Mouse (Mus musculus) small intestine, adult 2 months (tissue): ENCODE data around the gene Olfr1348. TPM values are rescaled to one million over a fixed set of nuclear protein-coding genes. Genes with fewer than 3 reads are reported as not detected.
"Not testable (repeated sequence)": the region's sequence is repeated elsewhere in the genome, so short reads cannot be mapped to it uniquely, and the experiment has no call there.

Experiments
- H3K27ac ChIP-seq: fragments of 200-500 bp; 2 replicates; pipeline ENCODE4 v1.5.1; 2012; ENCODE audit warnings: low read depth, low read length, control low read depth, inconsistent platforms; ENCODE audit not compliant: insufficient read depth
- H3K27me3 ChIP-seq: fragments of 200-500 bp; 2 replicates; pipeline ENCODE4 v1.6.1; 2012; ENCODE audit warnings: mild to moderate bottlenecking, moderate library complexity, low read length, inconsistent platforms; ENCODE audit not compliant: control insufficient read depth, insufficient read depth
- H3K36me3 ChIP-seq: fragments of 200-500 bp; 2 replicates; pipeline ENCODE4 v1.6.1; 2012; ENCODE audit warnings: mild to moderate bottlenecking, low read length, control low read depth, inconsistent platforms; ENCODE audit not compliant: control insufficient read depth, insufficient read depth
- H3K4me1 ChIP-seq: fragments of 200-500 bp; 2 replicates; pipeline ENCODE4 v1.6.1; 2012; ENCODE audit warnings: low read length, inconsistent platforms, mixed read lengths; ENCODE audit not compliant: control insufficient read depth, insufficient read depth, insufficient read length
- H3K4me3 ChIP-seq: fragments of 200-500 bp; 2 replicates; pipeline ENCODE4 v1.5.1; 2012; ENCODE audit warnings: low read depth, mild to moderate bottlenecking, control low read depth, inconsistent platforms, low read length, moderate library complexity
- CTCF ChIP-seq: fragments of 200-500 bp; IDR thresholded peaks from 2 replicates; pipeline ENCODE4 v1.5.1; 2012; ENCODE audit warnings: low read depth, mild to moderate bottlenecking, control low read depth, inconsistent platforms, low read length, moderate library complexity, mixed read lengths; ENCODE audit not compliant: insufficient replicate concordance, insufficient read length; ENCODE audit errors: extremely low read depth
- POLR2A ChIP-seq: fragments of 200-500 bp; IDR thresholded peaks from 2 replicates; pipeline ENCODE4 v1.6.1; 2012; ENCODE audit warnings: low read depth, mild to moderate bottlenecking, control low read depth, inconsistent platforms, low read length, moderate library complexity
- WGBS: fragments of 180-500 bp; shearing (Covaris S2); methylation state at CpG from one replicate; pipeline ENCODE4 v1.1.7; 2018; 5-methylcytosine and 5-hydroxymethylcytosine counted together
- polyA plus RNA-seq: library from polyadenylated mRNA; depleted of rRNA; stranded (reverse); fragments of >200 nt; gene quantifications from 2 replicates; pipeline ENCODE4 v1.2.3, GENCODE M21; 2012; rRNA removed

Olfr1348 gene
- polyA plus RNA-seq, result not detected in 2 replicates

DNA sequence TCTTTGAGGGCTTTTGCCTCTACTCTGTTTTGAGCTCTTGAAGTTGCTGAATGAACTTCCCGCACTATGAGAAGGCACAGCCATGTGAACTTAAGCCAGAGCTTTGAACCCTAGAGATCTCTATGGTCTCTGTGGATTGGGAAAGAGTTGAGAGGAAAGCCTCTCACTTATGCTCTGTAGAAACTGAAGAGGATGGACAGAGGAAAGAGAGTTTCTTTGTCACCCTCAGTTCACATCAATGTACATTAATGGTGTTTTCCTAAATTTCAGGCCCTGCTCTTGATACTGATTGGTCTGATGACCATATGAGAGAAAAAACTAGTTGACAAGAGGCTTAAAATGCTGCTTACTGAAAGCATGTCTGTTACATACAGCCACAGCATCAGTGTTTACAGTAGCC, at the start of gene Olfr1348:
Olfr1348 (minus strand) TSS at position 101 of the 400 bp plus-strand sequence.
- Histone ChIP-seq H3K27me3 (no peaks in the 10 kb centered on the region), H3K4me3 (no peak within 1 kb of the TSS)
- WGBS, result 93% methylated on average over 1 of the region's 1 CpGs

DNA sequence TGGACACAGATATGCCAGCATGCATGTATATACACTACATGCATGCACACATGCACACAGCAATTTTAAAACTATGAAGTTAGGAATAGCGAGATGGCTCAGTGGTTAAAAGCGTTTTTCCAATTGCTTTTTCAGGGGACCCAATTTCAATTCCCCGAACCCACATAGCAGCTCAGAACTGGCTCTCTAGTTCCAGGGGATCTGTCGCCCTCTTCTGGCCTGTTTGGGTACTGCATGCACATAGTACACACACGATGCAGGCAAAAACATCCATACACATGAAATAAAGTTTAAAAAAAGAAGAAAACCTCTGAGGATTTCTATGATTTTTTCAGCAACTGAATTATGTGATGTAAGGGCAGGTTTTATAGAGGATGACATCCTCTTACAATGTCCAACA, 17.6 kb upstream of the Olfr1348 start:
- TF ChIP-seq POLR2A (no peak), CTCF (peak; percentile 20; the same call in 1 of the 2 replicates)
- H3K4me3 ChIP-seq, result no peak overlapping the region

More for the DNA sequence above, at the start of gene Olfr1348:
- Histone ChIP-seq H3K4me1 (no peaks in the 10 kb centered on the region), H3K27ac (no peak within 1 kb of the TSS), H3K36me3 (no peaks in the 10 kb centered on the region)
- TF ChIP-seq CTCF, result no peak
- no peak for TF ChIP-seq POLR2A

DNA sequence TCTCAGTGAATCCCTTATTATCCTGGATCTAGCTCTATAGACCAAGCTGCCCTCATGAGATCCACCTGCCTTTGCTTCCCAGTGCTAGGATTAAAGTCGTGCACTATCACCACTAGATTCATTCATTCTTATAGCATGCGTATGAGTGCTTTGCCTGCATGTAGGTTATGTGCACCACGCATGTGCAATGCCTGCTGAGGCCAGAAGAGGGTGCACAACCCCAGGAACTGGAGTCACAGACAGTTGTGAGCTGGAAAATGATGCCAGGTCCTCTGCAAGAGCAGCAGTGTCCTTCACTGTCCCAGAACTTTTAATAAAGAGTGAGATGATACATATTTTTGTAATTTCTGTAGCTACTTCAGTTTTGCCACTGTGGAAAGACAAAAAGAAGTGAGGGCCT, 16.5 kb upstream of the Olfr1348 start:
- 65% methylated on average over 3 of the region's 3 CpGs for WGBS
- no peaks in the 10 kb centered on the region for H3K27me3 ChIP-seq
- no peaks in the 10 kb centered on the region for H3K4me1 ChIP-seq
- H3K4me3 ChIP-seq, result no peak overlapping the region
- no peak overlapping the region for H3K27ac ChIP-seq
- H3K36me3 ChIP-seq, result no peaks in the 10 kb centered on the region
- TF ChIP-seq POLR2A, result no peak
- TF ChIP-seq CTCF, result no peak

More for the DNA sequence above, 17.6 kb upstream of the Olfr1348 start:
- 69% methylated on average over 5 of the region's 5 CpGs for WGBS
- Histone ChIP-seq H3K27me3 (no peaks in the 10 kb centered on the region), H3K36me3 (no peaks in the 10 kb centered on the region), H3K27ac (no peak overlapping the region), H3K4me1 (no peaks in the 10 kb centered on the region)

DNA sequence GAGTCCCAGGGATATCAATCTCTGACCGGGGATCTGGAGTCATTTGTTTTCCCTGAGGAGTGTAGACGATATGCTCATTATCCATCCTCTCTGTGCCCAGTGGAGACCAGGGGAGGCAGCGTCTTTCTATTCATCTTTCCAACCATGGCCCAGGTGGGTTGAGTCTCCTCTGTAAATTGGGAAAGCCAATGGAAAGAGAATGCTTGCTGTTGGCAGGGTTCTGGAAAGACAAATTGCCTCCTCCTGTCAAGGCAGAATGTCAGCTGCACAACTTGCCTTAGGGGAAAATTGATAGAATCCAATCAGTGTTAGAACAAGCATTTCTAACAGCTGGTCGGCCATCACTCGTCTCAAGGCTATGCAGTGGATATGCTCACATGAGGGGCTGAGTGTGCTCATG, 14.3 kb upstream of the Olfr1348 start, which contains the start of gene Olfr1349:
Olfr1349 (minus strand) TSS at position 101 of the 400 bp plus-strand sequence.
- 83% methylated on average over 5 of the region's 5 CpGs for WGBS
- TF ChIP-seq POLR2A (no peak), CTCF (no peak)
- Histone ChIP-seq H3K4me1 (no peaks in the 10 kb centered on the region), H3K27me3 (no peaks in the 10 kb centered on the region), H3K4me3 (no peak within 1 kb of the TSS), H3K36me3 (no peaks in the 10 kb centered on the region), H3K27ac (no peak within 1 kb of the TSS)

DNA sequence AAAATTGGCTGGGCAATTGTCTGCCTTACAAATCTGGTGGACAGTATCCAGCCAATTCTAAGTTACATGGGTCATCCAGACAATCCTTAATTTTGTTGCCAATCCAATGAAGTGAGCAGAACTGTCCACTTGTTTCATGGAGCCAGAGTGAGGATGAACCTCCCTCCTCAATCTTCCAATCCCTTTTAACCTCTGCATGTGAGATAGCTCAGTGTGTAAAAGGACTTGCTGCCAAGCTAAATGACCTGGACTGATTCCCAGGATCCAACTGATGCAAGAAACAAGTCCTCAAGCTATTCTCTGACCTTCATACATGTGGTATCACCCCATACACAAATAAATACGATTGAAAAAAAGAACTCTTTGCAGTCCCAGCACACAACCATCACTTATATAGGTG, 13.1 kb upstream of the Olfr1348 start:
- WGBS, result 20% methylated on average over 1 of the region's 1 CpGs
- no peak overlapping the region for H3K27ac ChIP-seq
- H3K36me3 ChIP-seq, result no peaks in the 10 kb centered on the region
- TF ChIP-seq CTCF (no peak), POLR2A (no peak)
- H3K4me1 ChIP-seq, result no peaks in the 10 kb centered on the region
- no peaks in the 10 kb centered on the region for H3K27me3 ChIP-seq
- H3K4me3 ChIP-seq, result no peak overlapping the region

DNA sequence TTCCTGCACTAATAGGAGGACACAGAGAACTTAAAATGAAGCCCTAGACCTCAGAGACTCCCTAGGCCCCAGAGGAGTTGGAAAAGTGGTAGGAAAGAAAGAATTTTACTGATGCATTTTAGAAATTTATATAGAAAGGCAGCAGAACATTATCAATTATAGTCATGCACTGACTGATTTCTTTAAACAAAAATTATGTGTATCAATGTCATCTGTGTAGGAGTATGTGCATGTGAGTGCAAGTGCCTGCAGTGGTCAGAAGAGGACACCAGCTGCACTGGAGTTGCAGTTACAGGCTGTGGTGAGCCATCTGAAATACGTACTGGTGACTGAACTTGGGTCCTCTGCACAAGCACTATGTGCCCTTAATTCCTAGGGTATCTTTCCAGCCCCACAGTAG, 8.9 kb downstream of the Olfr1348 start, which contains the start of gene Olfr1347:
Olfr1347 (minus strand) TSS at position 101 of the 400 bp plus-strand sequence.
- H3K27me3 ChIP-seq, result no peaks in the 10 kb centered on the region
- no peak within 1 kb of the TSS for H3K4me3 ChIP-seq
- H3K36me3 ChIP-seq, result no peaks in the 10 kb centered on the region
- H3K4me1 ChIP-seq, result no peaks in the 10 kb centered on the region
- TF ChIP-seq POLR2A, result no peak
- TF ChIP-seq CTCF, result no peak
- 58% methylated on average over 1 of the region's 1 CpGs for WGBS
- H3K27ac ChIP-seq, result no peak within 1 kb of the TSS

DNA sequence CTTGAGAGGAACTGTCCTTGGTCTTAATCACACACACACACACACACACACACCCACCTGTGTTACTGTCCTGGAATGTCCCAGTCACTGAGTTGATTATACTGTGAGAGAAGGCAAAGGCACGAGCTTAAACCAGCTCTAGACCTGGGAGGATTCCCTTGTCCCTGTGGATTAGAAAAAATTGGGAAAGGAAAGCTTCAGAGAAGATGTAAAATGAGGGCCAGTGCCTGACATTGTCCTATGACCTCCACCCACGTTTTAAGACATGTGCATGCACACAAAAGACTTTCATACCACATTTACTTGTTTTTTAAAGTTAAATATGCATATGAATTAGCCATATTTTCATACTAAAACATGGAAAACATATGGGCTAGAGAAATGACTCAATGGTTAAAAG, 21.7 kb downstream of the Olfr1348 start, which contains the start of gene Olfr5:
Olfr5 (minus strand) TSS at position 101 of the 400 bp plus-strand sequence.
- H3K4me3 ChIP-seq, result no peak within 1 kb of the TSS
- WGBS, result 8% methylated on average over 2 of the region's 2 CpGs
- no peak within 1 kb of the TSS for H3K27ac ChIP-seq
- H3K27me3 ChIP-seq, result no peaks in the 10 kb centered on the region
- no peak for TF ChIP-seq CTCF
- no peak for TF ChIP-seq POLR2A
- no peaks in the 10 kb centered on the region for H3K36me3 ChIP-seq
- H3K4me1 ChIP-seq, result no peaks in the 10 kb centered on the region

DNA sequence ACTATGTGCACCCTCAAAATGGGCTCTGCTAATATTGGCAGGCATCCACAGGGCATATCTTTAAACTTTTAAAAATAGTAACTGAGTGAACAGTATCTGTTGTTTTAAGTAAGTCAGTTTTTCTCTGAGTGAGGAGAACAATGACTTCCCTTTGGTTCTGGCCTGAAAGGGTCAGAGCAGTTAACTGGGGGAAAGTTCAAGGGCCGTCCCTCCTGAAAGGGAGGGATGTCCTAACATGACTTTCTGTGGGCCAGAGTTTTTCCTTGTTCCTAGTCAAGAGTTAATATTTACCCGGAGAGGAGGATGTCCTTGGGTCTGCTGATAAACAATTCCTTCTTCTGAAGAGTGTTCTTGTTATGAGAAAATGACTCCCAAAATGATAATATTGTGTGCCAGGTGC, 30.9 kb downstream of the Olfr1348 start:
- not testable (repeated sequence) for H3K27ac ChIP-seq

More for the DNA sequence above, 30.9 kb downstream of the Olfr1348 start:
- H3K4me1 ChIP-seq, H3K27me3 ChIP-seq, H3K4me3 ChIP-seq, H3K36me3 ChIP-seq: not testable (repeated sequence)
- 41% methylated on average over 2 of the region's 2 CpGs for WGBS
